Mouse (Mus musculus) forebrain, embryonic 14.5 days (tissue): ENCODE measurements around the gene Zfp345. TPM values are rescaled to one million over a fixed set of nuclear protein-coding genes. Genes with fewer than 3 reads are reported as not detected.

Source experiments
- polyA plus RNA-seq: library from polyadenylated mRNA; unstranded; fragments of >200 nt; fragmentation: Nextera tagmentation; extraction: Ambion mirVana; gene quantifications from 2 replicates; pipeline ENCODE4 v1.2.1, GENCODE M21; 2014

Zfp345 gene
- polyA plus RNA-seq, 1 experiment from 2014 or later = not detected

Other genes starting within 250 kb of the Zfp345 start
- gene Gm21994, start 229.5 kb downstream of the Zfp345 start, polyA plus RNA-seq = 2.3 and 3.5 TPM in 2 replicates
- not detected in 2 replicates for gene Gm14124, start 227.6 kb downstream of the Zfp345 start, polyA plus RNA-seq
- gene Gm10130, start 161.4 kb downstream of the Zfp345 start, polyA plus RNA-seq = 1.3 TPM in 1 of 2 replicates, not detected in the other
- 12.3 and 16.3 TPM in 2 replicates for gene 3300002I08Rik, start 122.3 kb downstream of the Zfp345 start, polyA plus RNA-seq
- 5.7 and 7.5 TPM in 2 replicates for gene Zfp442, start 33.6 kb downstream of the Zfp345 start, polyA plus RNA-seq
- gene Cst7, start 85.3 kb upstream of the Zfp345 start, polyA plus RNA-seq = 0.30 TPM in 1 of 2 replicates, not detected in the other
- gene Apmap, start 123.5 kb upstream of the Zfp345 start, polyA plus RNA-seq = 42.8 and 45.9 TPM in 2 replicates
- gene Acss1, start 183.4 kb upstream of the Zfp345 start, polyA plus RNA-seq = 18.4 and 18.8 TPM in 2 replicates
- gene Vsx1, start 204.3 kb upstream of the Zfp345 start, polyA plus RNA-seq = 0.04 TPM in 1 of 2 replicates, not detected in the other